Mouse (Mus musculus) ES-E14 (cell line): Measurements from ENCODE around the gene Stx6. TPM values are rescaled to one million over a fixed set of nuclear protein-coding genes. Genes with fewer than 3 reads are reported as not detected.

Experiments
- DNase-seq: peaks from one replicate; pipeline ENCODE4 v3.0.0-alpha.2; 2013; ENCODE audit warnings: low read depth, low spot score
- H3K27ac ChIP-seq: 2 replicates; pipeline ENCODE4 v1.5.1; 2012; ENCODE audit warnings: low read depth, mild to moderate bottlenecking, low read length, moderate library complexity, mixed read lengths; ENCODE audit not compliant: poor library complexity, insufficient read depth, severe bottlenecking
- H3K36me3 ChIP-seq: 2 replicates; pipeline ENCODE4 v1.6.1; 2012; ENCODE audit warnings: mild to moderate bottlenecking, low read length, moderate library complexity, mixed read lengths; ENCODE audit not compliant: control insufficient read depth, poor library complexity, insufficient read depth, severe bottlenecking
- H3K4me1 ChIP-seq, 2 experiments: fragments of 150-350 bp in 1 of 2; sonication (generic) in 1 of 2; 2 replicates each; pipeline ENCODE4 v1.6.1; 2012; ENCODE audit warnings: low read length in 2 of 2, mild to moderate bottlenecking in 1 of 2, mixed read lengths in 1 of 2; ENCODE audit not compliant: control insufficient read depth in 2 of 2, insufficient read depth in 2 of 2, poor library complexity in 1 of 2
- H3K4me3 ChIP-seq, 2 experiments: fragments of 150-350 bp in 1 of 2; sonication (generic) in 1 of 2; 2 replicates each; pipeline ENCODE4 v1.5.1; 2012; ENCODE audit warnings: low read length in 2 of 2, low read depth in 1 of 2, mild to moderate bottlenecking in 1 of 2, mixed read lengths in 1 of 2; ENCODE audit not compliant: insufficient read depth in 1 of 2, poor library complexity in 1 of 2, severe bottlenecking in 1 of 2
- H3K9ac ChIP-seq: 2 replicates; pipeline ENCODE4 v1.6.1; 2012; ENCODE audit warnings: low read depth, mild to moderate bottlenecking, low read length, mixed read lengths; ENCODE audit not compliant: poor library complexity, insufficient read depth, severe bottlenecking
- H3K9me3 ChIP-seq: fragments of 150-350 bp; sonication (generic); 2 replicates; pipeline ENCODE4 v1.6.1; 2012; ENCODE audit warnings: low read depth, mild to moderate bottlenecking, low read length; ENCODE audit not compliant: control insufficient read depth, insufficient read depth
- CHD2 ChIP-seq: IDR thresholded peaks from 2 replicates; pipeline ENCODE4 v1.6.1; 2014; ENCODE audit warnings: mild to moderate bottlenecking, low read depth, low read length, inconsistent platforms
- HCFC1 ChIP-seq: IDR thresholded peaks from 2 replicates; pipeline ENCODE4 v1.6.1; 2012; ENCODE audit warnings: low read length, inconsistent platforms, borderline replicate concordance; ENCODE audit not compliant: insufficient read depth
- MAFK ChIP-seq: IDR thresholded peaks from 2 replicates; pipeline ENCODE4 v1.6.1; 2014; ENCODE audit warnings: mild to moderate bottlenecking, low read depth, low read length, inconsistent platforms; ENCODE audit not compliant: insufficient read depth
- ZC3H11A ChIP-seq: IDR thresholded peaks from 2 replicates; pipeline ENCODE4 v1.6.1; 2012; ENCODE audit warnings: low read depth, mild to moderate bottlenecking, inconsistent platforms, low read length, borderline replicate concordance
- ZNF384 ChIP-seq: IDR thresholded peaks from 2 replicates; pipeline ENCODE4 v1.6.1; 2012; ENCODE audit warnings: low read depth, low read length, inconsistent platforms
- in situ Hi-C, 2 experiments: fragments of 600-800 bp; cut with MboI; formaldehyde crosslinking; loops; one replicate each; pipeline ENCODE4 v1.15.1; 2025; ENCODE audit warnings: low sequenced_read_pairs in 2 of 2, inconsistent platforms in 1 of 2; ENCODE audit not compliant: unreplicated experiment in 2 of 2
- total RNA-seq: library from RNA; depleted of rRNA; stranded (reverse); fragments of 300-350 nt; gene quantifications from 2 replicates; pipeline ENCODE4 v1.2.3, GENCODE M21; 2012; rRNA removed

Gene Stx6
- total RNA-seq, 1 experiment = 22.7 TPM

- Histone ChIP-seq H3K27ac (no peak overlapping the region), H3K9me3 (no peaks in the 10 kb centered on the region), H3K9ac (no peak overlapping the region), H3K4me3 (no peak overlapping the region), H3K36me3 (no peaks in the 10 kb centered on the region), H3K4me1 (peaks cover 0 to 15% of the 10 kb centered on the region in 2 experiments; a peak in 2 of 4 replicates)
- TF ChIP-seq CHD2 (no peak), ZC3H11A (no peak), HCFC1 (no peak), ZNF384 (no peak), MAFK (no peak)
- no peak for DNase-seq
- in situ Hi-C loops = no loop called here
Measured at GRCm38 (mm10) chr1:155254309-155254708, 95.8 kb downstream of the Stx6 start.

Other genes starting within 250 kb of the Stx6 start
- gene Ier5, start 59.1 kb upstream of the Stx6 start, total RNA-seq = 7.2 and 11.7 TPM in 2 replicates
- not detected in 2 replicates for gene Mr1, start 11.9 kb upstream of the Stx6 start, total RNA-seq
- gene BC034090, start 85.7 kb downstream of the Stx6 start, total RNA-seq = 4.2 and 7.8 TPM in 2 replicates